Mouse (Mus musculus) E14TG2a.4 (cell line): ENCODE data around the gene Ttpal.

ENCODE experiments used
- H3K27me3 ChIP-seq: 2 replicates; pipeline ENCODE4 v1.6.1; 2014; ENCODE audit warnings: low read length, control low read depth; ENCODE audit not compliant: insufficient read depth
- H3K36me3 ChIP-seq: 2 replicates; pipeline ENCODE4 v1.6.1; 2014; ENCODE audit warnings: low read length, control low read depth; ENCODE audit not compliant: insufficient read depth
- H3K4me1 ChIP-seq: replicated peaks from 2 replicates; pipeline ENCODE4 v1.6.1; 2014; ENCODE audit warnings: low read depth, low read length, control low read depth
- H3K4me3 ChIP-seq: replicated peaks from 2 replicates; pipeline ENCODE4 v1.5.1; 2014; ENCODE audit warnings: mild to moderate bottlenecking, low read length
- H3K9me3 ChIP-seq: 2 replicates; pipeline ENCODE4 v1.6.1; 2014; ENCODE audit warnings: low read length, control low read depth
- CTCF ChIP-seq: conservative IDR thresholded peaks from 2 replicates; pipeline ENCODE4 v1.5.1; 2014; ENCODE audit warnings: low read length
- NANOG ChIP-seq: IDR thresholded peaks from 2 replicates; pipeline ENCODE4 v1.6.1; 2014; ENCODE audit warnings: borderline replicate concordance, low read length, mixed read lengths
- POU5F1 ChIP-seq: IDR thresholded peaks from 2 replicates; pipeline ENCODE4 v1.6.1; 2014; ENCODE audit warnings: low read length, borderline replicate concordance

Gene Ttpal

GRCm38 (mm10) chr2:163597661-163598060 is 4.5 kb upstream of the Ttpal start:
- no peak overlapping the region for H3K4me3 ChIP-seq
- 0 out of 2 replicates have a peak, but pooled peaks have one; percentile 6 for TF ChIP-seq CTCF
- TF ChIP-seq NANOG: no peak
- H3K27me3 ChIP-seq: no peaks in the 10 kb centered on the region
- peaks cover 15% of the 10 kb centered on the region for H3K4me1 ChIP-seq
- no peaks in the 10 kb centered on the region for H3K9me3 ChIP-seq
- H3K36me3 ChIP-seq: no peaks in the 10 kb centered on the region

- Histone ChIP-seq H3K4me1 (peaks cover 22% of the 10 kb centered on the region), H3K9me3 (no peaks in the 10 kb centered on the region), H3K36me3 (no peaks in the 10 kb centered on the region), H3K4me3 (no peak overlapping the region), H3K27me3 (no peaks in the 10 kb centered on the region)
- TF ChIP-seq POU5F1 (no peak), CTCF (peak; percentile 78)
Observed at GRCm38 (mm10) chr2:163599226-163599625, 2.9 kb upstream of the Ttpal start.

GRCm38 (mm10) chr2:163601066-163601465 is 1.0 kb upstream of the Ttpal start:
- H3K9me3 ChIP-seq: no peaks in the 10 kb centered on the region
- TF ChIP-seq NANOG (no peak), POU5F1 (no peak), CTCF (no peak)
- H3K4me1 ChIP-seq: peaks cover 15% of the 10 kb centered on the region
- H3K27me3 ChIP-seq: no peaks in the 10 kb centered on the region
- H3K36me3 ChIP-seq: no peaks in the 10 kb centered on the region
- no peak overlapping the region for H3K4me3 ChIP-seq

- Histone ChIP-seq H3K9me3 (no peaks in the 10 kb centered on the region), H3K36me3 (no peaks in the 10 kb centered on the region), H3K4me3 (peak overlapping the region; percentile 93), H3K27me3 (no peaks in the 10 kb centered on the region), H3K4me1 (peaks cover 17% of the 10 kb centered on the region)
- TF ChIP-seq POU5F1: no peak
- no peak for TF ChIP-seq CTCF
- no peak for TF ChIP-seq NANOG
Observed at GRCm38 (mm10) chr2:163601712-163602100, 408 bp upstream of the Ttpal start.

GRCm38 (mm10) chr2:163606161-163606560 is 4.0 kb downstream of the Ttpal start:
- Histone ChIP-seq H3K36me3 (no peaks in the 10 kb centered on the region), H3K27me3 (no peaks in the 10 kb centered on the region), H3K9me3 (no peaks in the 10 kb centered on the region), H3K4me1 (peaks cover 38% of the 10 kb centered on the region), H3K4me3 (no peak overlapping the region)
- no peak for TF ChIP-seq POU5F1
- TF ChIP-seq NANOG: no peak
- no peak for TF ChIP-seq CTCF

- H3K4me3 ChIP-seq: peak overlapping the region; percentile 59
- no peak for TF ChIP-seq POU5F1
- no peak for TF ChIP-seq NANOG
- TF ChIP-seq CTCF: no peak
- H3K27me3 ChIP-seq: no peaks in the 10 kb centered on the region
- no peaks in the 10 kb centered on the region for H3K9me3 ChIP-seq
- H3K4me1 ChIP-seq: peaks cover 33% of the 10 kb centered on the region
- H3K36me3 ChIP-seq: no peaks in the 10 kb centered on the region
Observed at GRCm38 (mm10) chr2:163608008-163608407, 5.9 kb downstream of the Ttpal start.

- peaks cover 30% of the 10 kb centered on the region for H3K4me1 ChIP-seq
- no peaks in the 10 kb centered on the region for H3K27me3 ChIP-seq
- H3K9me3 ChIP-seq: no peaks in the 10 kb centered on the region
- TF ChIP-seq CTCF: no peak
- no peak for TF ChIP-seq POU5F1
- TF ChIP-seq NANOG: no peak
- H3K4me3 ChIP-seq: no peak overlapping the region
- H3K36me3 ChIP-seq: no peaks in the 10 kb centered on the region
Observed at GRCm38 (mm10) chr2:163609281-163609975, 7.3 kb downstream of the Ttpal start.

GRCm38 (mm10) chr2:163611176-163611575 is 9.1 kb downstream of the Ttpal start:
- H3K4me1 ChIP-seq: peaks cover 37% of the 10 kb centered on the region
- no peaks in the 10 kb centered on the region for H3K27me3 ChIP-seq
- no peak for TF ChIP-seq NANOG
- H3K9me3 ChIP-seq: no peaks in the 10 kb centered on the region
- peaks cover 11% of the 10 kb centered on the region for H3K36me3 ChIP-seq
- H3K4me3 ChIP-seq: 0 out of 2 replicates have a peak overlapping the region, but pooled peaks have one; percentile 17

- peaks cover 16% of the 10 kb centered on the region for H3K36me3 ChIP-seq
- no peak for TF ChIP-seq NANOG
- no peak for TF ChIP-seq CTCF
- TF ChIP-seq POU5F1: no peak
Observed at GRCm38 (mm10) chr2:163613206-163613605, 11.1 kb downstream of the Ttpal start.

More at GRCm38 (mm10) chr2:163613206-163613605, 11.1 kb downstream of the Ttpal start:
- no peak overlapping the region for H3K4me3 ChIP-seq
- peaks cover 31% of the 10 kb centered on the region for H3K4me1 ChIP-seq
- no peaks in the 10 kb centered on the region for H3K27me3 ChIP-seq
- no peaks in the 10 kb centered on the region for H3K9me3 ChIP-seq
